Mouse (Mus musculus): ENCODE measurements around the gene Tnr.

Tnr gene

DNA sequence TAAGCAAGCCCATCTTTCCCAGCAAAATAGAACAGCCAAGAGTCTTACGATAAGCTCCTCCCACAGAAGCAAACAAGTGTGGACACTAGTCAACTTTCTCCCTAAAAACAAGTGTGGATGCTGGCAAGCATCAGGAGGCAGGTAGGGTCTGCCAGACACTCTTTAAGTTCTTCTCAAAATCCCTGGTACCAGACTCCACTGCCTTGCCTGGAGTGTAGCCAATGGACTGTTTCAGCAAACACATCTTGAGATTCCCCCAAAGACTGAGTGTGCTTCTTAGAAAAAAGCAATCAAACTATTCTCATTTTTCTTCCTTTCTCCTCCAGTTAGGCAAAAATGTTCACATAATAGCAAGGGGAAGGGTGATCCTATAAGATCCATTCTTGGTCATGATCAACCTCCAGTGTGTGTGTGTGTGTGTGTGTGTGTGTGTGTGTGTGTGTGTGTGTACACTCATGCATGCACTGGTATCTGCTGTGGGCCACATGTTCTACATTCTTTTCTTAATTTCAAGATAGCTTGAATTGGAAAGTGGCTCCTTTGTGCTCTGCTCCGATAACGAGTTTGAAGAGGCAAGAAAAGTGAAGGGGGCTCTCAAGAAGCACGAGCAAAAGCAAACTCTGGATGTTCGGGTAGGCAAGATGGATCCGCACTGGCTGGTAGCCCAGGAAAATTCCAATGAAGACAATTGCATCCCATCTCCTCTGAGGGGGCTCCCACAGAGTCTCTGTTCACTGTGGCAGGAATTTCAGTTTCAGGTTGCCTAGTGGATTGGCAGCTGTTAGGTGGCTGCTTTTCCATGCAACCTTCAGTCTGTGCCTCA is 346.3 kb downstream of the Tnr start:
- in situ Hi-C loops (cut with MboI, MseI), result no loop called here

DNA sequence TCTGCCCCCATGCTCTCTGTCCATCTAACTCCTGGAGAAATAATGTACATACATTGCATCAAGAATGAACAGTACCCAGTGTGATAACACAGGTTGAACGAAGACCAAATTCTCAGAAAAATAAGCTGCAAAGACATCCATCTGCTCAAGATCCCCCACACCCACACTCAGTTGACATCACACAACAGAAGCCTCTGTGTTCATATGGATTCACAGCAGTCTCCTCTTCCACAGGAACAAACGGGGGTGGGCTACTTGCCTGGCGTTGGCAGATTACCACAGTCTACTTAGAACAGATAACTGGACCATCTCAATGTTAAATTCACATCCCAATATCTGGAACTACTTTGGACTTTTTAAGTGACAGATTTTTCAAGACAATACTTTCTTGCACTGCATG is 349.3 kb downstream of the Tnr start:
- in situ Hi-C loops (cut with MboI, MseI), result no loop called here

DNA sequence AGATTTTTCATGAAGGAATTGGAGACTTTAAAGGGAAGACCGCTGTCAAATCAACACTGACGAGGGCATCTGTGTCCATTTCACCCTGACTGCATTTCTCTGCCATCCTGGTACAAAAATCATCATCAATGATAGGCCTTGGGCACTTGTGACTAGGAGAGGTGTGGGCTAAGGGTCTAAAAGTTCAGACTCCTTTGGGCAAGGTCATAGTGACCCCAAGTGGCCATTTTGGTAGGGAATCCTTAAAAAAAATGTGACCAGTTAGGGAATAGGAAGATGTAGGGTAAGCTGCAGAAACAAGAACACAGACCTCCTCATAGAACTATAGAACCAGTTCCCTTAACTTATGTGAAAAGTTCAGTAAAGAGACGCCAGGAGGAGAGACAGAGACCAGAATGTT is 355.1 kb downstream of the Tnr start:
- in situ Hi-C loops (cut with MboI, MseI), result loop anchor here (25.0 kb wide), 1 partner anchor 491 kb away; no protein-coding TSS in a partner anchor

DNA sequence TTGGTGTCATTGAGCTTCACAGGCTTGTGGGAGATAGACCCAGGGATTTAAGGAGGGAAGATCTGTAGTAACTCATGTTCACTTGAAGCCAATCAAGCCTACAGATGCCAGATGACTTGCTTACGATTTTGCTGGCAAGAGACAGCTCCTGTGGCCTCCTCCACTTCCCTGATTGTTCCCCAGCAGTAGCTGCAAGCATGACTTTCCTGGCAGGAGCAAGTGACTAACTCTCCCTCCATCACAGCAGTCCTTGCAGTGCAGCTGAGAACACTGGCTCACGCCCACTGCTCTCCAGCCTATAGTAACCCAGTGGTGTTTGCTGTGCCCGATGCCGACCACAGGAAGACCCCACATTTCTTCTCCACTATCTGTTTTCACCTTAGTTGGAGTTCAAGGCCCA is 356.3 kb downstream of the Tnr start:
- in situ Hi-C loops (cut with MboI, MseI), result loop anchor here (25.0 kb wide), 1 partner anchor 493 kb away; no protein-coding TSS in a partner anchor

DNA sequence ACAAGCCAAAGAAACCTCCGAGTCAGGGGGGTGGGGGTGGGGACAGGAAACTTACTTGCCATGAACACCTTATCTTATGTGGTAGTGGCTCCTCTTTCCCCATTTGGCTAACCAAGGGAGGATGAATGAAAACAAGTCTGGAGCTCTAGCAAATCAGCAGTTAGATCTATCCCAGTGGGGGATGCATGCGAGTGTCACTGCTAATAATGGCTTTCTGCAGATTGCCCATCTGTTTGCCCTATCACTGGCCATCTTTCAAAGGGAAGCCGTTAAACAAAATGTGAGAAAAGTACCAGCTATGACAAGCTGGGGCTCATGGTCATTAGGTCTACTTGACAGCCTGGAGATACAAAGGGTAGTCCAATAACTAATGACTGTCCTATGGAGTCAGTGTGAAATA is 361.9 kb downstream of the Tnr start:
- in situ Hi-C loops (cut with MboI, MseI), result loop anchor here (25.0 kb wide), 1 partner anchor 498 kb away; no protein-coding TSS in a partner anchor

DNA sequence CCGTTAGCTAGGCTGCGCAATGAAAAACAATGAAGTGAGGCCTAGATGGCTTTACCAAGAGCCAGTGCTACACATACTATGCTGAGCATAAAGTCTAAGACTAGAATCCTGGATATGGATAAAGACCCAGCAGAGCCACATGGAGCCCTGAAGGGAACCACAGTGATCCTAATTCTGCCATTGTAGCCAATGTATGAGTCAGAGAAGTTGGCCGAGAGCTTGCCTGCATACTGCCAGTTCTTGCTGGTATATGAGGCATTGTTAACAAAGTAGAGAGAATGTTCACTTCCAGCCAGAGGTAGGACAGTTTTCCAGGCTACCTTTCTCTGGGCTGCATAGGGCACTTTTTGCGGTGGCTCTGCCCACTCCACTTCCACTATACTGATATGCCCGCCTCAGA is 365.0 kb downstream of the Tnr start:
- in situ Hi-C loops (cut with MboI, MseI), result loop anchor here (25.0 kb wide), 1 partner anchor 501 kb away; no protein-coding TSS in a partner anchor

DNA sequence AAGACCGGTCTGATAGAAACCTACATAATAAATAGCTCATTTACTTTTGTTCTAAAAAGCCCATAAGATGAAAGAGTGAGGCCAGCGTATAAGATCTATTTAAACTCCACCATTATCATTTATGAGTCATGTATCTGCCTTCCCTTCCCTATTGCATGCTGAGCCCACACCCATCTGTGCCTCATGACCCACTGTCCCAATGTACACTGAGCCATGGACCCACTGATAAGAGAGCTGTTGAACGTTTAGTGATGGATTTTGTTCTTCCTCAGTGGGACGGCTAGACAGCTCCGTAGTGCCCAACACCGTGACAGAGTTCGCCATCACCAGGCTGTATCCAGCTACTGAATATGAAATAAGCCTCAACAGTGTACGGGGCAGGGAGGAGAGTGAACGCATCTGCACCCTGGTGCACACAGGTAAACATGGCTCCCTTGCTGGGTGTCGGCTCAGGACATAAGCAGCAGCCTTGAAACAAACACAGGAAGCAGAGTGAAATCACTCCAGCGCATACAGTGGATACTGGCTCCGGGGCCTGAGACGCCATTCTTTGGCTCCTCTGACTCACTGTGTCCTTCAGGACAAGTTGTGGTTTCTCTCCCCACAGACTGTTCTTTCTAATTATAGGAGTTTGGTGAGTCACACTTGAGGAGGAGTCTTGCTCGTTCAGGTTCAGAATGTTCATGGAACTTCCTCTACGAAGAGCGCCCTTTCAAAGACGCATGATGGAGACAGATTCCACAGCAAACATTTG is 365.6 kb downstream of the Tnr start:
- in situ Hi-C loops (cut with MboI, MseI), result loop anchor here (25.0 kb wide), 1 partner anchor 502 kb away; no protein-coding TSS in a partner anchor

DNA sequence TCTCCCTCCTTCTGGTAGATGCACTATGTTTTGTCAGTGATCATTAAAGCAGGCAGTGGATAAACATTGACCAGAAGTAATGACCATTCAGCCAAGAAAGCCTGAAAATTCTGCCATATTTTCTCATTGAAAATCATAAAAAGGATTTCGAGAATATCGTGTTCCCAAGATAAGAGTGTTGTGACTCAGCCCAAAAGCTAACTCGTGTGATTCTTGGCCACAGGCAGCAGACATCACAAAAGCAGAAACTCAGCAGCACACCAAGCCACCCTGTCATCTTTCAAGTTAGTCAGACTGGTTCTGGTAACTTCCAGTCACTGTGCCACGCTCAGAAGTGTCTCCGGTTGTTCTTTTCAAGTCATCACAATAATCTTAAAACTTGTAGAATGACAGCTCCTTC is 367.0 kb downstream of the Tnr start:
- in situ Hi-C loops (cut with MboI, MseI), result loop anchor here (25.0 kb wide), 1 partner anchor 503 kb away; no protein-coding TSS in a partner anchor

DNA sequence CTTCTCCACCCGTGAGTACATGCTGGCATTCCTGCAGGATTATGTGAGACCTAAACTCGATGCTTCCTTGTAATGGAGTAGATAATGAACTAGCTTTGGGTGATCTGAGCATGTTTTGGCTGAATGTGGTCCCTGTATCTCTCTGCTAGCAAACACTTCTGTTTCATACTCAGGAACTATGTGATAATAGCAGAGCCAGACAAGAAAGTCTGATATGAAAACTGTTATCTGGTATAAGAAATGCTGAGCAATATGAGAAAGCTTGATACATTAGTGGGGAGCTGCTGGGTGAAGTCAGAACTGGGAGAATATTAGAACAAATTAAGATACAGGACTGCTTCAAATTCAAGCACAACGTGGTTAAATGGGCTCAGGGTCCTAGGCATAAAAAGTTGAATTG is 371.5 kb downstream of the Tnr start:
- in situ Hi-C loops (cut with MboI, MseI), result loop anchor here (25.0 kb wide), 1 partner anchor 508 kb away; no protein-coding TSS in a partner anchor

DNA sequence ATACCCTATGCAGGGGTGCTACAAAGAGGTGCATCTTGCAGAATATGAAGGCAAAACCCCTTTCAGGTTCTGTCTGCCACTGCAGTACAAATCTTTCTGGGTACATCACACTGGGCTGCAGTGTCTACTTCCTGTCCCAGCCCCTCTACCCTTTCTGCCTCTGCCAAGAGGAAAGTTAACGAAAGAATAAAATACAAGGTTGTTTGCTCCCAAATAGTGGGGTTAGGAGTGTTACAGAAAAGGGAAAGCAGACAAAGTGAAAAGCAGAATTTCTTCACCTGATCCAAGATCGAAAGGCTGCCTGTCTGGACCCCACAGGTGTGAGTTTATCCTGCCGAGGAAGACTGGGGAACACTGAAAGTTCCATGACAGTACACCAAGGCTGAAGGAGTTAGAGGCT is 376.4 kb downstream of the Tnr start:
- in situ Hi-C loops (cut with MboI, MseI), result loop anchor here (25.0 kb wide), 1 partner anchor 513 kb away; no protein-coding TSS in a partner anchor

DNA sequence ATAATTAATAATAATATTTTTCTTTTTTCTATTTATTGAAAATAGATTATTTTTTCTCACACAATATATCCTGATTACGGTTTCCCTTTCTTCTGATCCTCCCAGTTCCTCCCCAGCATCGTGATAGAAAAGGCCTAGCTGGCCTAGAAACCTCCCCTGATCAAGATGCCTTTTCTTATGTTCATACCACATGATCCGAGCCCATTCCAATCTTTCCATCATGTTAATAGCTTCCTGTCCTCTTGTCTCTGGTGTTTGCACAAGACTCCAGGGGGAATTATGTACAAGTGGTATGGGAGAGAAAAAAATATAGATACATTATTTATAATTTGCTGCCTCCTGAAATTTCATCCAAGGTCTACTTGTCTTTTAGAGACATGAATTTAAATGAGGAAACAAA is 377.1 kb downstream of the Tnr start:
- in situ Hi-C loops (cut with MboI, MseI), result no loop called here

DNA sequence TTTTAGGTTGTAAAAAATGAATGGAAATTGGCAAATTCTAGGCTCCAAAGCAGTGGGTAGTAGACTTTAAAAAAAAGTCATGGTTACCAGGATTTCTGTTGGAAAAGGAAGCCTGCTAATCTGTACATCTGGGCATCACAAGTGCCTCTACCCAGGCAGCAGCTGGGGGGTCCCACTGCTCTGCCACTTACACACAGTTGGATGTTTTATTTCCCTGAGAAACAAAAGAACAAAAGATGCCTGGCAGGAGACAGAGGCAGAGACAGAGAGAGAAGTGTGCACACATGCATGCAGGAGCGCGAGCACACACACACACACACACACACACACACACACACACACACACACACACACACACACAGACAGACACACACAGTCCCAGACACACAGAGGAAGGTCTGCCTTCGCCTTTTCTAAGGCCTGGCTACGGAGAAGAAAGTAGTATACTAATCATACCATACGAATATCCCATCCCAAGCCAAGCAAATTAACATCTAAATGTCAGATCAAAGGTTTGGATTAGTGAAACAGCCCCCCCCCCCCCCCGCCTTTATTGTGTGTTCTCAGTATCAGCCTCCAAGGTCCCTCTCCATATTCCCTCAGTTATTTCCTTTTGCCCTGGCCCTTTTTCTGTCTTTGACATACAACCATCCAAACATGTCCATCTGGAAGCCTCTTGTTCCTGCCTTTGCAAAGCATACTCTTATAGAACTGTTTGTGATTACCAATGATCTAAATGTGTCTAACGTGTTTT is 378.0 kb downstream of the Tnr start:
- in situ Hi-C loops (cut with MboI, MseI), result no loop called here

DNA sequence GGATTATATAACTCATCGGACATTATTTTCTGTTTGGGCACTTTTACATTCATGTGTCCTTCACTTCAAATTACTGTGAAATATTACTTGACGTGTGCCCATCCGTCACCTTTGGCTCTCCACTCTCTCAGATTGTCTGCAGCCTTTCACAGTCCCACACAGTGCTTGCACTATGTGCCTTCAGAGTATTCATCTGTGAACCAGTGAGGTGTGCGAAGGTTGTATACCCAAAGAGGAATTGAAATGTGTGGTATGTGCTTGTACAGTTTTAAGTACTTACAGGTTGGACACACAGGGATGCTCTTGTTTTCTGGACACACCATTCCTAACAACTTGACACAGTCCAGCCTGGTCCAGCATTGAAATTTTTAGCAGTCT is 378.5 kb downstream of the Tnr start:
- in situ Hi-C loops (cut with MboI, MseI), result no loop called here

DNA sequence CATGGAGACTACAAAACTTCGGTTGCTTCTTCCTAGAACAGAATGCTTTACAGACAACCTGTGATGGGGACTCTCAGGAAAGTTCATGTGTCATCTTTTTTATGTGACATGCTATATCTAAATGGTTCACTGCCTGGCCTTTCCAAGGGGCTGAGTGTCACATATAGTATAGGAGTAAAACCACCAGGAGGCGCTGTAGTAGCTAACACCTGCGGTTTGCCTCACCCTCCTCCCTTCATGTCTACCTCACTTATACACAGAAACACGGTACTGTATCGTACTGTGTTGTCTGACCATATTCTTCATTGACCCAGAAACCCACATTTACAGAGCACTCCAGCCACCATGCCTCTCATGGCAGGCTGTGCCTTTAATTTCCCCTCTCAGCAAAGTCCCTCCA is 387.4 kb downstream of the Tnr start:
- in situ Hi-C loops (cut with MboI, MseI), result no loop called here

DNA sequence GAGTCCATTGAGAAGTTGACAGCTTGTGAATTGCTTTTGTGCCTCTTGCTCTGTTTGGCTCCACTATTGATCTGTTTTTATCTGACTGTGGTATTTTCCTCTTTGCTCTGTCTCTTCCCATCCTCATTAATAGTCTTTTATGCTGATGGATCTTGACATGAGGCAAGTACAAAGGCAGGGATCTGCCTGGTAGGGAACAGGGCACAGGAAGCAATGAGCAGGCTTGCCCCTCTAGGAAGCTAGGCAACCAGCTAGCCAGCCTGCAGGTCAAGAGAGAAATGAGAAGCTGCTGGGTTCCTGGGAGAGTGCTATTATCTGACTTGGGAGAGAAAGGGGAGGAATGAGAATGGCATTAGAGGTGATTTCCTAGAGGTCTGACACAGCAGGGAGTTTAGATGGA is 391.2 kb downstream of the Tnr start:
- in situ Hi-C loops (cut with MboI, MseI), result loop anchor here (5.0 kb wide), 1 partner anchor 148 kb away; no protein-coding TSS in a partner anchor

DNA sequence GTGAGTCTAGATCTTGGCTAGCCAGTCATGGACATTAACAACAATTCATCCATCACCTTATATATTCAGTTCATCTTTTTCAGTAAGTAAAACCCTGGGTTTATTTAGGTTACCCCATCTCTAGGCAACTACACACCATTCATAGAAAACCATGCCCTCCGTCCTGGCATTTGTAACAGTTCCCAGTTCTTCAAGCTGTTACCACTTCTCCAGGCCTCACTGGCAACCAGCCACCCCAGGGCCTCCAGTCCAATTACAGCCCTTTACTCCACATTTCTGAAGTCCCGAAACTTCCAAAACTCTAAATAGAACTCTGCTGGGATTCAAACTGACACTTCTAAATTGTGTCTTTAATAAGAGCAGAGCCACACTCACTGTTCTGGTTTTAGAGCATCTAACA is 397.0 kb downstream of the Tnr start:
- in situ Hi-C loops (cut with MboI, MseI), result no loop called here

DNA sequence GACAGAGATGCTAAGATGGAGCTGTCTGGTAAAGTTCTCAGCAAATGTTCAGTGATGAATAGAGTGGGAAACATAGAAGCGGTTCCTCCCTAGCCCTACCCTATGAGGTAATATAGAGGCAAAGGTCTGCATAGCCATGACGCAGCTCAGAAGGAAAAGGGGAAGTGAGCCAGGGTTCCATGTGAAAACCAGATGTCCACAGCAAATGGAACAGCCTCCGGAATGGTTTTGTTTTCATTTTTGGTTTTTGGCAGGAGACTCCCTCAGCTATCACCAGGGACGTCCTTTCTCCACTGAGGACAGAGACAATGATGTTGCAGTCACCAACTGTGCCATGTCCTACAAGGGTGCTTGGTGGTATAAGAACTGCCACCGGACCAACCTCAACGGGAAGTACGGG is 399.4 kb downstream of the Tnr start:
- in situ Hi-C loops (cut with MboI, MseI), result no loop called here

DNA sequence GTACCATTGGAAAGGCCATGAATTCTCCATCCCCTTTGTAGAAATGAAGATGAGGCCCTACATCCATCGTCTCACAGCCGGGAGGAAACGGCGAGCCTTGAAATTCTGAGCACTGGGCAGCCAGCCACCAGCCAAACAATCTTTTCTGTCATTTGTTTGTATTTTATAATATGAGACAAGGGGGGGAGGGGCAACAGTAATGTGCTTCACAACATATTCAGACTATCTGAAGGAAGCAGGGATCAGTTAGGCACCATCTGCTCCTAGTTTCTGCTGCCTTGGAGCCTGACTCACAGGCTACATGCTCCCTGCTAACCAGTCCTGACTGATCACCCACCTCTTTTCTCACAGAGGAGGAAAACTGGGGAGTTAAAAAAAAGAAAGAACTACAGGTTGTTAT is 400.5 kb downstream of the Tnr start:
- in situ Hi-C loops (cut with MboI, MseI), result no loop called here

DNA sequence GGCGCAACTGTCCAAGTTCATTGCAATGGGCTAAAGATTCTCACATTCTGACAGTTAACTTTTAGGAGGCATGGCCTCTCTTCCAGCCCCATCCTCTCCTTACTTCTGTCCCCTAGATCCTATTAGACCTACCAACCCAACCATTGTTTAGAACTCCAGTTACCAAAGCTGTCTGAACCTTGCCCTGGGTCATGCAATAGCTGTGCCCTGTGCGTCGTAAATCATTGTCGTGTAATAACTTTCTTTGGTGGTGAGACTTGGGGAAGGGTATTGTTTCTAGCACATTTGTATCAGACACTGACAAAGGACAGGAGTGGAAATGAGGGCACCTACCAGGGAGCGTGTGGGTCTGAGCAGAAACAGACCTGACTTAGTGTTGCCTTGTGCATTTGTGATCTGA is 401.1 kb downstream of the Tnr start:
- in situ Hi-C loops (cut with MboI, MseI), result no loop called here

DNA sequence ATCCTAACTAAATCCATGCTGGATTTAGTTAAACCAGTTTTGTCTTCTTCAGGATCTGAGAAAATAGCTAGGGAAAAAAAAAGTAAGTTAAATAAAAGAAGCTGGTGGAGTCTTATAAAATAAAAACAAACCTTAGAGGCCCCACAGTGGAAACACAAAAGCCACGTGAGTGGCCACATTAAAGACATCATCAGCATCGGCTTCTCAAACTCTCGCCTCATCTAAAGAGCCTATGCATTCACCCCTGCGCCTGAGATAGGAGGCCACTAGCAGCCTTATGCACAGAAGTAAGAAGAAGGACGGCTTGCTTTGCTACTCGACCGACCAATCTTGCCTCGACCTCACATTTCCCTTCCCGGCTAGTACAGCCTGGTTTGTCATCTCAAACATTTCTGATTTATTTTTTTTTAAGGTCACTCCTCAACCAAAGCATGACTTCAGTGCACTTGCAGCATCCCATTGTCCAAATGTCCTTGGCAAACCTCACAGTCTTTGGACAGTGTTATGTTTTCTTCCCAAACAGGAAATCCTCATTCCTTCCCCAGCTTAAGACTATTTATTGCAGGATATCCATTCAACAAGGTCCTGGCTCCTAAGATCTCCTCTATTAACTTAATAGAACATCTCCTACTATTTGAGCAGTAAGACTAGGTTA is 405.2 kb downstream of the Tnr start:
- in situ Hi-C loops (cut with MboI, MseI), result no loop called here

DNA sequence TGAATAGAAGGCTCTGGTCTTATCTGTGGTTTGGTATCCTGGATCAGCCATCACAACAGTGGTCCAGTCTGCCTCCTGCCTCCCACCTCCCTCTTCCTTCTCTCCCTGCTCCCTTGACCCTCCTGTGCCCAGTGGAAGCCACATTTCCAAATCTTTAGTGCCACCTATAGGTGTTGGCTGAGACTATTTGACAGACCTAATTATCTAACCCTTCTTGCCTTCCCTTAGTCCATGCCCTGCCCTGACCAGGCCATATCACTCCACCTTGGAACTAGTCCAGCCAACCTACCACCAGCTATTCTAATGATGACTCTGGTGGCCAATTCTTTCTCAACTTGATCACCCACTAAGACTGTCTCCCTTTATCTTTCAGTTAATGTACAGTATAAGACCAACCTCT is 408.5 kb downstream of the Tnr start:
- in situ Hi-C loops (cut with MboI, MseI), result no loop called here
